Comparison of ENCODE assay signal across 17 mouse cellular contexts in genomic region chr3:61368446-61368845, GRCm38 (mm10). TPM values are rescaled to one million over a fixed set of nuclear protein-coding genes. Genes with fewer than 3 reads are reported as not detected.
A peak's percentile ranks its signal among the peaks of the same experiment; 100 is the strongest.
DNase-seq lines count a peak whose midpoint lies in the region; ATAC-seq and TF ChIP-seq lines count a peak whose summit lies in the region.
"Had no signal": no experiment of that assay in that cellular context is flagged by ENCODE, and none has a peak within 500 bp of the region (broad histone marks: within the 10 kb centered on the region; RNA-seq: fewer than 3 reads in every experiment).

No protein-coding gene starts in this region.

- 0 out of 2 replicates have a peak overlapping the region, but pooled peaks have one; percentile 2 for H3K4me2 ChIP-seq in embryonic facial prominence, embryonic 13.5 days
- H3K4me2 ChIP-seq in midbrain, embryonic 12.5 days (replicated peaks): peak overlapping the region; percentile 5; the same call in 1 of the 2 replicates
- H3K4me2 ChIP-seq in midbrain, embryonic 11.5 days: no peak overlapping the region
- H3K4me2 ChIP-seq in embryonic facial prominence, embryonic 14.5 days (ENCODE audit: low read depth, low read length): peak overlapping the region; percentile 75; the same call in 1 of the 2 replicates
- peak overlapping the region; percentile 76 for H3K4me2 ChIP-seq in myocyte (ENCODE audit: low read depth)
- H3K4me2 ChIP-seq: limb, embryonic 15.5 days had no signal

- WGBS in embryonic facial prominence, embryonic 13.5 days: 96% methylated on average over 1 of the region's 1 CpGs
- 94% methylated on average over 1 of the region's 1 CpGs for WGBS in embryonic facial prominence, embryonic 10.5 days
- 91% methylated on average over 1 of the region's 1 CpGs for WGBS in midbrain, embryonic 12.5 days
- WGBS in midbrain, embryonic 11.5 days: 97% methylated on average over 1 of the region's 1 CpGs
- WGBS in embryonic facial prominence, embryonic 14.5 days: 100% methylated on average over 1 of the region's 1 CpGs
- 96% methylated on average over 1 of the region's 1 CpGs for WGBS in forebrain, embryonic 10.5 days

- H3ac ChIP-seq in myocyte (ENCODE audit: control insufficient read depth, insufficient read length): no peak overlapping the region

- H3K4me1 ChIP-seq in embryonic facial prominence, embryonic 13.5 days: peaks cover 14% of the 10 kb centered on the region
- H3K4me1 ChIP-seq in embryonic facial prominence, embryonic 10.5 days: peaks cover 17% of the 10 kb centered on the region
- H3K4me1 ChIP-seq in midbrain, embryonic 12.5 days: peaks cover 25% of the 10 kb centered on the region
- peaks cover 8% of the 10 kb centered on the region; the same call in 1 of the 2 replicates for H3K4me1 ChIP-seq in midbrain, embryonic 11.5 days (ENCODE audit: control insufficient read depth, insufficient read depth, low read length)
- H3K4me1 ChIP-seq in embryonic facial prominence, embryonic 14.5 days (ENCODE audit: control insufficient read depth, insufficient read depth, low read length): peaks cover 19% of the 10 kb centered on the region
- peaks cover 27% of the 10 kb centered on the region for H3K4me1 ChIP-seq in forebrain, embryonic 10.5 days

- TF ChIP-seq POLR2A in myocyte (IDR thresholded peaks at IDR 0.05; ENCODE audit: insufficient read length, low read depth): no peak

- peaks cover 9% of the 10 kb centered on the region; the same call in 1 of the 2 replicates for H3K36me3 ChIP-seq in embryonic facial prominence, embryonic 13.5 days
- peaks cover 4% of the 10 kb centered on the region; the same call in 1 of the 2 replicates for H3K36me3 ChIP-seq in embryonic facial prominence, embryonic 10.5 days (replicated peaks)
- no peaks in the 10 kb centered on the region for H3K36me3 ChIP-seq in midbrain, embryonic 12.5 days
- H3K36me3 ChIP-seq in midbrain, embryonic 11.5 days (ENCODE audit: control insufficient read depth, insufficient read depth, low read length): no peaks in the 10 kb centered on the region
- H3K36me3 ChIP-seq in embryonic facial prominence, embryonic 14.5 days (ENCODE audit: control insufficient read depth, insufficient read depth, low read length): peaks cover 12% of the 10 kb centered on the region; the same call in 1 of the 2 replicates
- H3K36me3 ChIP-seq in myocyte (ENCODE audit: control insufficient read depth, insufficient read depth): peaks cover 7% of the 10 kb centered on the region
- H3K36me3 ChIP-seq in forebrain, embryonic 10.5 days (replicated peaks): peaks cover 10% of the 10 kb centered on the region; the same call in 1 of the 2 replicates

- H3K4me3 ChIP-seq in embryonic facial prominence, embryonic 13.5 days: no peak overlapping the region
- no peak overlapping the region for H3K4me3 ChIP-seq in embryonic facial prominence, embryonic 10.5 days
- H3K4me3 ChIP-seq in midbrain, embryonic 12.5 days: no peak overlapping the region
- H3K4me3 ChIP-seq in midbrain, embryonic 11.5 days (ENCODE audit: low read depth, low read length): no peak overlapping the region
- H3K4me3 ChIP-seq in embryonic facial prominence, embryonic 14.5 days (ENCODE audit: low read depth, low read length): no peak overlapping the region
- no peak overlapping the region for H3K4me3 ChIP-seq in myocyte
- no peak overlapping the region for H3K4me3 ChIP-seq in forebrain, embryonic 10.5 days
- H3K4me3 ChIP-seq: heart, adult 2 months; limb, embryonic 15.5 days had no signal

- no peaks in the 10 kb centered on the region for H3K9me3 ChIP-seq in embryonic facial prominence, embryonic 13.5 days
- no peaks in the 10 kb centered on the region for H3K9me3 ChIP-seq in embryonic facial prominence, embryonic 10.5 days
- H3K9me3 ChIP-seq in midbrain, embryonic 12.5 days: no peaks in the 10 kb centered on the region
- H3K9me3 ChIP-seq in midbrain, embryonic 11.5 days (ENCODE audit: control insufficient read depth, low read length): no peaks in the 10 kb centered on the region
- H3K9me3 ChIP-seq in embryonic facial prominence, embryonic 14.5 days (ENCODE audit: control insufficient read depth, low read length): no peaks in the 10 kb centered on the region
- H3K9me3 ChIP-seq in forebrain, embryonic 10.5 days: no peaks in the 10 kb centered on the region
- H3K9me3 ChIP-seq: limb, embryonic 15.5 days had no signal

- DNase-seq in embryonic facial prominence, embryonic 10.5 days (ENCODE audit: low spot score): no peak
- no peak for DNase-seq in midbrain, embryonic 11.5 days (ENCODE audit: low spot score, missing footprints)
- no peak for DNase-seq in embryonic facial prominence, embryonic 14.5 days (ENCODE audit: low spot score)
- no peak for DNase-seq in heart, adult 8-10 months (ENCODE audit: low spot score)
- no peak for DNase-seq in forebrain, embryonic 10.5 days (ENCODE audit: extremely low spot score, low spot score)
- DNase-seq: adrenal gland, adult 8-10 months; B cell, adult 2 months; cerebellum, postnatal 36 days; heart, adult 2 months; heart, postnatal 4 days; right cerebral cortex, postnatal 4 days had no signal

- no peak for ATAC-seq in embryonic facial prominence, embryonic 13.5 days (ENCODE audit: insufficient number of reproducible peaks, insufficient read depth, low FRiP score, low TSS enrichment, low read depth)
- no peak for ATAC-seq in midbrain, embryonic 12.5 days (ENCODE audit: low FRiP score, low read depth)
- ATAC-seq in midbrain, embryonic 11.5 days (ENCODE audit: low FRiP score): no peak
- no peak for ATAC-seq in embryonic facial prominence, embryonic 14.5 days (ENCODE audit: low read depth)

- H3K79me2 ChIP-seq in myocyte (ENCODE audit: control insufficient read depth, insufficient read depth): peaks cover 52% of the 10 kb centered on the region

- no peak overlapping the region for H3K9ac ChIP-seq in embryonic facial prominence, embryonic 13.5 days
- H3K9ac ChIP-seq in midbrain, embryonic 12.5 days (replicated peaks): no peak overlapping the region
- no peak overlapping the region for H3K9ac ChIP-seq in midbrain, embryonic 11.5 days (ENCODE audit: low read length)
- no peak overlapping the region for H3K9ac ChIP-seq in embryonic facial prominence, embryonic 14.5 days (ENCODE audit: low read depth, low read length)
- H3K9ac ChIP-seq: limb, embryonic 15.5 days had no signal

- no peak overlapping the region for H3K27ac ChIP-seq in embryonic facial prominence, embryonic 13.5 days
- H3K27ac ChIP-seq in embryonic facial prominence, embryonic 10.5 days (replicated peaks): no peak overlapping the region
- H3K27ac ChIP-seq in midbrain, embryonic 12.5 days (replicated peaks): no peak overlapping the region
- no peak overlapping the region for H3K27ac ChIP-seq in midbrain, embryonic 11.5 days (ENCODE audit: low read depth, low read length)
- H3K27ac ChIP-seq in embryonic facial prominence, embryonic 14.5 days (replicated peaks; ENCODE audit: low read depth, low read length): no peak overlapping the region
- H3K27ac ChIP-seq in forebrain, embryonic 10.5 days: no peak overlapping the region
- H3K27ac ChIP-seq: heart, adult 2 months; kidney, postnatal 0 days; limb, embryonic 15.5 days had no signal

- no peaks in the 10 kb centered on the region for H3K27me3 ChIP-seq in embryonic facial prominence, embryonic 13.5 days
- no peaks in the 10 kb centered on the region for H3K27me3 ChIP-seq in embryonic facial prominence, embryonic 10.5 days (replicated peaks; ENCODE audit: low read depth, poor library complexity, severe bottlenecking)
- H3K27me3 ChIP-seq in midbrain, embryonic 12.5 days: no peaks in the 10 kb centered on the region
- no peaks in the 10 kb centered on the region for H3K27me3 ChIP-seq in midbrain, embryonic 11.5 days (ENCODE audit: control insufficient read depth, insufficient read depth, low read length)
- H3K27me3 ChIP-seq in embryonic facial prominence, embryonic 14.5 days (replicated peaks; ENCODE audit: control insufficient read depth, insufficient read depth, low read length): no peaks in the 10 kb centered on the region
- no peaks in the 10 kb centered on the region for H3K27me3 ChIP-seq in myocyte (ENCODE audit: control insufficient read depth, insufficient read depth, insufficient read length)
- H3K27me3 ChIP-seq in forebrain, embryonic 10.5 days (ENCODE audit: poor library complexity, severe bottlenecking): no peaks in the 10 kb centered on the region
- H3K27me3 ChIP-seq: limb, embryonic 15.5 days had no signal

TF ChIP-seq in myocyte, 11 proteins besides CTCF, POLR2A, EP300 and RAD21 (continues in another document):
- TF ChIP-seq TCF12 (IDR thresholded peaks at IDR 0.05; ENCODE audit: insufficient read depth, poor library complexity, severe bottlenecking) (no peak), POLR2AphosphoS2 (IDR thresholded peaks at IDR 0.05; ENCODE audit: insufficient read length, low read depth) (no peak), USF1 (IDR thresholded peaks at IDR 0.05; ENCODE audit: low read depth) (no peak), CEBPB (IDR thresholded peaks at IDR 0.05; ENCODE audit: insufficient read depth, poor library complexity, severe bottlenecking) (no peak), MYOG (IDR thresholded peaks at IDR 0.05; ENCODE audit: control insufficient read depth in 1 of 3, insufficient read depth in 1 of 3, insufficient read length in 2 of 3, low read depth in 2 of 3) (no peak)

RNA-seq across cellular contexts. Expression of gene B430305J03Rik, which starts 2.7 kb away (rescaled TPM):
- polyA plus RNA-seq in embryonic facial prominence, embryonic 13.5 days (2015; fragmentation: Nextera tagmentation; extraction: Ambion mirVana): not detected in 2 replicates
- not detected in 2 replicates for polyA plus RNA-seq in embryonic facial prominence, embryonic 10.5 days (2016; fragmentation: Nextera tagmentation; extraction: Ambion mirVana)
- not detected in 2 replicates for polyA plus RNA-seq in midbrain, embryonic 12.5 days (2016; fragmentation: Nextera tagmentation; extraction: Ambion mirVana)
- not detected in 2 replicates for polyA plus RNA-seq in midbrain, embryonic 11.5 days (2014; fragmentation: Nextera tagmentation; extraction: Ambion mirVana)
- polyA plus RNA-seq in embryonic facial prominence, embryonic 14.5 days (2014; fragmentation: Nextera tagmentation; extraction: Ambion mirVana): not detected in 2 replicates
- 2.4 TPM for polyA plus RNA-seq in myocyte (2012; fragmentation: generic; extraction: Trizol)
- total RNA-seq in heart, adult 8-10 months (2022): under 1 TPM in 2 of 4 experiments, not detected in 2; 0.06 to 0.09 TPM
- not detected in 2 replicates for polyA plus RNA-seq in forebrain, embryonic 10.5 days (2016; fragmentation: Nextera tagmentation; extraction: Ambion mirVana)
- polyA plus RNA-seq: kidney, postnatal 0 days; limb, embryonic 15.5 days; stomach, embryonic 16.5 days had no signal

RNA-seq across cellular contexts. Expression of gene Rap2b, which starts 7.0 kb away (rescaled TPM):
- polyA plus RNA-seq in embryonic facial prominence, embryonic 13.5 days (2015; fragmentation: Nextera tagmentation; extraction: Ambion mirVana): 19.2 and 20.0 TPM in 2 replicates
- polyA plus RNA-seq in embryonic facial prominence, embryonic 10.5 days (2016; fragmentation: Nextera tagmentation; extraction: Ambion mirVana): 10.3 and 11.0 TPM in 2 replicates
- 12.6 and 15.0 TPM in 2 replicates for polyA plus RNA-seq in midbrain, embryonic 12.5 days (2016; fragmentation: Nextera tagmentation; extraction: Ambion mirVana)
- polyA plus RNA-seq in midbrain, embryonic 11.5 days (2014; fragmentation: Nextera tagmentation; extraction: Ambion mirVana): 12.7 and 12.8 TPM in 2 replicates
- 15.7 and 16.5 TPM in 2 replicates for polyA plus RNA-seq in embryonic facial prominence, embryonic 14.5 days (2014; fragmentation: Nextera tagmentation; extraction: Ambion mirVana)
- polyA plus RNA-seq in myocyte (2012; fragmentation: generic; extraction: Trizol): 4.2 TPM
- 1 to 10 TPM; 2.0 to 2.8 (median 2.3) TPM for total RNA-seq in heart, adult 8-10 months (2022)
- 10.2 and 11.4 TPM in 2 replicates for polyA plus RNA-seq in forebrain, embryonic 10.5 days (2016; fragmentation: Nextera tagmentation; extraction: Ambion mirVana)
